Mouse (Mus musculus) embryonic facial prominence, embryonic 13.5 days (tissue): ENCODE data around the gene Rflnb. TPM values are rescaled to one million over a fixed set of nuclear protein-coding genes. Genes with fewer than 3 reads are reported as not detected.

Experiments
- ATAC-seq: fragments of 200-750 bp; cut with Nextera tagmentation; 2 replicates; pipeline ENCODE4 v1.8.0; 2017; ENCODE audit warnings: low read depth; ENCODE audit not compliant: insufficient number of reproducible peaks, insufficient read depth, low FRiP score, low TSS enrichment
- H3K27ac ChIP-seq: fragments of 300-500 bp; sonication (generic); 2 replicates; pipeline ENCODE4 v1.5.1; 2015; ENCODE audit warnings: moderate library complexity, mild to moderate bottlenecking, inconsistent platforms
- H3K27me3 ChIP-seq: fragments of 300-500 bp; sonication (generic); 2 replicates; pipeline ENCODE4 v1.6.1; 2015; ENCODE audit warnings: mild to moderate bottlenecking, inconsistent platforms
- H3K36me3 ChIP-seq: fragments of 300-500 bp; sonication (generic); 2 replicates; pipeline ENCODE4 v1.6.1; 2015; ENCODE audit warnings: mild to moderate bottlenecking, inconsistent platforms
- H3K4me1 ChIP-seq: fragments of 300-500 bp; sonication (generic); 2 replicates; pipeline ENCODE4 v1.6.1; 2015; ENCODE audit warnings: inconsistent platforms
- H3K4me2 ChIP-seq: fragments of 300-500 bp; sonication (generic); 2 replicates; pipeline ENCODE4 v1.6.1; 2015; ENCODE audit warnings: moderate library complexity, mild to moderate bottlenecking, inconsistent platforms
- H3K4me3 ChIP-seq: fragments of 300-500 bp; sonication (generic); 2 replicates; pipeline ENCODE4 v1.5.1; 2015; ENCODE audit warnings: mild to moderate bottlenecking, inconsistent platforms
- H3K9ac ChIP-seq: fragments of 300-500 bp; sonication (generic); 2 replicates; pipeline ENCODE4 v1.6.1; 2015; ENCODE audit warnings: mild to moderate bottlenecking, inconsistent platforms
- H3K9me3 ChIP-seq: fragments of 300-500 bp; sonication (generic); 2 replicates; pipeline ENCODE4 v1.6.1; 2016; ENCODE audit warnings: inconsistent platforms
- WGBS: fragments of 180-500 bp; shearing (Covaris S2); methylation state at CpG from one replicate; pipeline ENCODE4 v1.1.7; 2015; ENCODE audit warnings: mixed read lengths; 5-methylcytosine and 5-hydroxymethylcytosine counted together
- polyA plus RNA-seq: library from polyadenylated mRNA; unstranded; fragments of >200 nt; fragmentation: Nextera tagmentation; extraction: Ambion mirVana; gene quantifications from 2 replicates; pipeline ENCODE4 v1.2.1, GENCODE M21; 2015

Gene Rflnb
- polyA plus RNA-seq, 1 experiment from 2014 or later, result 54.0 TPM

- 48% methylated on average over 5 of the region's 5 CpGs for WGBS
- Histone ChIP-seq H3K4me2 (no peak overlapping the region), H3K9me3 (no peaks in the 10 kb centered on the region), H3K36me3 (peaks cover 12% of the 10 kb centered on the region), H3K4me1 (peaks cover 26% of the 10 kb centered on the region), H3K27me3 (no peaks in the 10 kb centered on the region), H3K27ac (no peak overlapping the region), H3K4me3 (no peak overlapping the region), H3K9ac (no peak overlapping the region)
- ATAC-seq, result no peak
These were observed 23.5 kb upstream of the Rflnb start for GRCm38 (mm10) chr11:76050967-76051512.

- Histone ChIP-seq H3K9ac (no peak overlapping the region), H3K36me3 (peaks cover 13% of the 10 kb centered on the region), H3K4me2 (no peak overlapping the region), H3K4me3 (no peak overlapping the region), H3K4me1 (peaks cover 26% of the 10 kb centered on the region), H3K27me3 (no peaks in the 10 kb centered on the region), H3K9me3 (no peaks in the 10 kb centered on the region), H3K27ac (no peak overlapping the region)
- ATAC-seq, result no peak
- WGBS, result 51% methylated on average over 3 of the region's 3 CpGs
These were observed 22.9 kb upstream of the Rflnb start for GRCm38 (mm10) chr11:76050509-76050908.

GRCm38 (mm10) chr11:76045367-76045766 lies 17.8 kb upstream of the Rflnb start:
- no peak overlapping the region for H3K27ac ChIP-seq

GRCm38 (mm10) chr11:76044468-76044867 lies 16.9 kb upstream of the Rflnb start:
- H3K4me1 ChIP-seq, result peaks cover 43% of the 10 kb centered on the region
- H3K27me3 ChIP-seq, result no peaks in the 10 kb centered on the region
- no peak overlapping the region for H3K27ac ChIP-seq
- no peak overlapping the region for H3K4me3 ChIP-seq
- H3K9ac ChIP-seq, result no peak overlapping the region
- WGBS, result 82% methylated on average over 6 of the region's 6 CpGs
- H3K4me2 ChIP-seq, result no peak overlapping the region
- no peak for ATAC-seq
- no peaks in the 10 kb centered on the region for H3K9me3 ChIP-seq
- H3K36me3 ChIP-seq, result peaks cover 24% of the 10 kb centered on the region

More at GRCm38 (mm10) chr11:76045367-76045766, 17.8 kb upstream of the Rflnb start:
- Histone ChIP-seq H3K4me3 (no peak overlapping the region), H3K9me3 (no peaks in the 10 kb centered on the region), H3K4me2 (no peak overlapping the region), H3K9ac (no peak overlapping the region), H3K36me3 (peaks cover 24% of the 10 kb centered on the region), H3K4me1 (peaks cover 43% of the 10 kb centered on the region), H3K27me3 (no peaks in the 10 kb centered on the region)
- ATAC-seq, result no peak
- WGBS, result 84% methylated on average over 6 of the region's 6 CpGs

GRCm38 (mm10) chr11:76042882-76043281 lies 15.3 kb upstream of the Rflnb start:
- H3K4me1 ChIP-seq, result peaks cover 35% of the 10 kb centered on the region
- no peak for ATAC-seq
- H3K4me3 ChIP-seq, result no peak overlapping the region
- no peaks in the 10 kb centered on the region for H3K27me3 ChIP-seq
- H3K9ac ChIP-seq, result no peak overlapping the region
- 24% methylated on average over 5 of the region's 5 CpGs for WGBS
- peaks cover 24% of the 10 kb centered on the region for H3K36me3 ChIP-seq
- H3K4me2 ChIP-seq, result peak overlapping the region; percentile 2; the same call in 1 of the 2 replicates
- no peaks in the 10 kb centered on the region for H3K9me3 ChIP-seq
- H3K27ac ChIP-seq, result peak overlapping the region; percentile 72

- Histone ChIP-seq H3K4me1 (peaks cover 33% of the 10 kb centered on the region), H3K4me3 (no peak overlapping the region), H3K9ac (no peak overlapping the region), H3K27me3 (no peaks in the 10 kb centered on the region), H3K27ac (peak overlapping the region; percentile 28; the same call in 1 of the 2 replicates), H3K36me3 (peaks cover 24% of the 10 kb centered on the region), H3K9me3 (no peaks in the 10 kb centered on the region), H3K4me2 (no peak overlapping the region)
- 38% methylated on average over 10 of the region's 10 CpGs for WGBS
- ATAC-seq, result no peak
These were observed 14.6 kb upstream of the Rflnb start for GRCm38 (mm10) chr11:76042041-76042638.

- Histone ChIP-seq H3K4me1 (peaks cover 33% of the 10 kb centered on the region), H3K27me3 (no peaks in the 10 kb centered on the region), H3K4me2 (no peak overlapping the region), H3K4me3 (no peak overlapping the region), H3K36me3 (peaks cover 14% of the 10 kb centered on the region), H3K27ac (0 out of 2 replicates have a peak overlapping the region, but pooled peaks have one; percentile 3), H3K9ac (no peak overlapping the region), H3K9me3 (no peaks in the 10 kb centered on the region)
- WGBS, result 48% methylated on average over 4 of the region's 4 CpGs
- ATAC-seq, result no peak
These were observed 13.3 kb upstream of the Rflnb start for GRCm38 (mm10) chr11:76040761-76041376.

GRCm38 (mm10) chr11:76040106-76040505 lies 12.5 kb upstream of the Rflnb start:
- H3K4me3 ChIP-seq, result no peak overlapping the region
- no peak overlapping the region for H3K27ac ChIP-seq
- H3K4me2 ChIP-seq, result no peak overlapping the region

GRCm38 (mm10) chr11:76039271-76040053 lies 11.9 kb upstream of the Rflnb start:
- WGBS, result 79% methylated on average over 3 of the region's 3 CpGs
- Histone ChIP-seq H3K36me3 (0 out of 2 replicates have a peak, but pooled peaks cover 2% of the 10 kb centered on the region), H3K27me3 (no peaks in the 10 kb centered on the region), H3K9me3 (no peaks in the 10 kb centered on the region), H3K4me2 (no peak overlapping the region), H3K4me1 (peaks cover 33% of the 10 kb centered on the region), H3K9ac (no peak overlapping the region), H3K27ac (no peak overlapping the region), H3K4me3 (no peak overlapping the region)
- no peak for ATAC-seq

More at GRCm38 (mm10) chr11:76040106-76040505, 12.5 kb upstream of the Rflnb start:
- H3K9me3 ChIP-seq, result no peaks in the 10 kb centered on the region
- H3K9ac ChIP-seq, result no peak overlapping the region
- H3K36me3 ChIP-seq, result peaks cover 8% of the 10 kb centered on the region
- no peak for ATAC-seq
- WGBS, result 75% methylated on average over 8 of the region's 8 CpGs
- H3K4me1 ChIP-seq, result peaks cover 33% of the 10 kb centered on the region
- H3K27me3 ChIP-seq, result no peaks in the 10 kb centered on the region

- Histone ChIP-seq H3K4me3 (no peak overlapping the region), H3K9ac (no peak overlapping the region), H3K4me2 (no peak overlapping the region), H3K4me1 (peaks cover 23% of the 10 kb centered on the region), H3K27ac (no peak overlapping the region), H3K27me3 (no peaks in the 10 kb centered on the region), H3K36me3 (no peaks in the 10 kb centered on the region), H3K9me3 (no peaks in the 10 kb centered on the region)
- 50% methylated on average over 6 of the region's 6 CpGs for WGBS
- no peak for ATAC-seq
These were observed 10.2 kb upstream of the Rflnb start for GRCm38 (mm10) chr11:76037581-76038294.

- WGBS, result 77% methylated on average over 8 of the region's 8 CpGs
- H3K4me1 ChIP-seq, result no peaks in the 10 kb centered on the region
- no peaks in the 10 kb centered on the region for H3K9me3 ChIP-seq
- H3K9ac ChIP-seq, result no peak overlapping the region
- H3K4me3 ChIP-seq, result no peak overlapping the region
- no peaks in the 10 kb centered on the region for H3K27me3 ChIP-seq
- no peak overlapping the region for H3K27ac ChIP-seq
- H3K4me2 ChIP-seq, result no peak overlapping the region
- ATAC-seq, result no peak
- H3K36me3 ChIP-seq, result no peaks in the 10 kb centered on the region
These were observed 7.6 kb upstream of the Rflnb start for GRCm38 (mm10) chr11:76035182-76035581.
